Mouse (Mus musculus): Measurements from ENCODE around the gene Serpina7.

DNA sequence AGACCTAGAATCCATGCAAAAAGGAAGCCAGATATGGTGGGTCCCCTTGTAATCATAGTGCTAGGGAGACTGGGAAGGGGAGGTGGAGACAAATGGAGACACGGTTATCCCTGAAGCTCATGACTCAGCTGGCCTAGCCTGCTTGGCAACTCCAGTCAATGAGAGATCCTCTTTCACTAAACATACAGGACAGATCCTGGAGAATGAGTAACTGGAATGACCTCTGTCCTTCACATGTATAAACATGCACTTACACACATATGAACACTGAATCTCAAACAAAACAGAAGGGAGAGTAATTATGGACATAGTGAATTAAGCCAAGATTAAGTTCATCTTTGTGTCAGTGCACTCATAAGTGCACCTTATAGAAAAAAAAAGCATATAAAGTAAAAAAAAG, 31.9 kb downstream of the Serpina7 start:
- no peak for TF ChIP-seq POLR2A (IDR thresholded peaks at IDR 0.05; ENCODE audit: insufficient read depth, low read depth, low read length)
- no peak for TF ChIP-seq CTCF (IDR thresholded peaks at IDR 0.05; ENCODE audit: insufficient read depth, low read depth, low read length)

Measured in olfactory bulb, adult 2 months (tissue).